Mouse (Mus musculus) brain, embryonic 18.5 days (tissue): ENCODE measurements around the gene Arsb.
"Not testable (repeated sequence)": the region's sequence is repeated elsewhere in the genome, so short reads cannot be mapped to it uniquely, and the experiment has no call there.

Experiments used
- DNase-seq: peaks from one replicate; pipeline ENCODE4 v3.0.0-alpha.2; 2012; ENCODE audit warnings: low read depth, low spot score

The Arsb gene

DNA sequence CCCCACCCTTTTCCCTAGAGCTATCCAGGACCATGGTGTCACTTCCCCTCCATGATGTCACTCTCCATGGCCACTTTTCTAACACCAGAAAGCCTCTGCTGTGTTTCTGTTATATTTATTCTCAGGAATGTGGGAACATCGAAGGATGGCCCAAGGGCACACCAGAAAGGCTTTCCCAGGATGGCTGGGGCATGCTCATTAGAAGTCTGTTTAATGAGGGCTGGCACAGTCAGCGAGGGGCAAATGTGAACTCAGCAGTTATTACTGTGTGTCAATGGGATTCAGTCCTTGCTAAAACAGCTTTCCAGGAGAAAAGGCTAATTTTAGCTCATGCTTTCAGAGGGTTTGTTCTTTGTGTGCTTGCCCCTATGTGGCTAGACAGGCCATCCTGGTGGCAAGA lies 213.1 kb downstream of the Arsb start:
- DNase-seq: no peak

DNA sequence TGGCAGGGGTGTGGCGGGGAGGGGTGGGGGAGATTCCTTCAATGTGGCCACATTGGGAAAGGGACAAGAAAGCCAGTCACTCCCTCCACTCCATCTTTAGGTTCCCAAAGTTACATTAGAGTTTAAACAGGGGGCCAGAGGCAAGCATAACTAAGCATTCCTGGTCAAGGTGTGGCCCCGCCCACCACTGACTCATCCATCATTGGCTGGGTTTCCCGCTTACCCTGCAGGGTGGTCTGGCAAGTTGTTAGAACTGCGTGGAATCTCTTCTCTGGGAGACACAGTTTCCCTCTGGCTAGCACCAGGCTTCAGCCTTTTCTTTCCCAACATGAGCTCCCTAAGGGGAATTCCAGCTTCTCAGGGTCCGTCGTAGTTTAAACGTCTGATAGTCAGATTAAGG lies 213.8 kb downstream of the Arsb start:
- no peak for DNase-seq

DNA sequence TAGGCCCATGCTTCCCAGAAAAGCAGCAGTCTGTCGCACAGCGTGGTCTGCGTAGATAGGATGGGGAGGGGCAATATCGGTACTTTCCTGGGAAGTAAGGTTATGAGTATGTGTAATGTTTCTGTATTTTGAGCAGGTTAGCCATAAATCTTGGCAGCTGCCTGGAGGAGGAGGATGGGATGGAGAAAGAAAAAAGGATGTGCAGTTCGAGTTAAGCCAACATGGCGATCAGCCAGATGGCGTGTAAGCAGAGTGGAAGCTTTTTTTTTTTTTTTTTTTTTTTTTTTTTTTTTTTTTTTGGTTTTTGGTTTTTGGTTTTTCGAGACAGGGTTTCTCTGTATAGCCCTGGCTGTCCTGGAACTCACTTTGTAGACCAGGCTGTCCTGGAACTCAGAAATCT lies 214.3 kb downstream of the Arsb start:
- DNase-seq: not testable (repeated sequence)

DNA sequence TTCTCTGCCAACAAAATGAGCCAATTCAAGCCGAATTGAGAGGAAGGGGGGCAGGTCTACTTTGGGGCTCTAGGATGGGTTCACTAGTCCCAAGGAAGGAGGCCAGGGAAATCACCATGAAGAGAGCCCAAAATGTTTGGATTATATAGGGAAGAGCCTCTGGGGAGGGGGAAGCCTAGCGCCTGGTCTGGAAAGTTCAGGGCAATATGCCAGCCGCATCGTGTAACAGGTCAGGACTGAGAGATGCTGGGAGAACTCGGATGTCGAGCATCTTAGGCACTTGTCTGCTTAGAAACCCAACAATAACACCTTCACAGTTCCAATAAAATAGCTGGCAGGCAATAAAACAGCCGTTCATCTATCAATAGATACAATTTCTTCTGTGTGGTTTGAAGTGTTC lies 216.2 kb downstream of the Arsb start:
- no peak for DNase-seq

DNA sequence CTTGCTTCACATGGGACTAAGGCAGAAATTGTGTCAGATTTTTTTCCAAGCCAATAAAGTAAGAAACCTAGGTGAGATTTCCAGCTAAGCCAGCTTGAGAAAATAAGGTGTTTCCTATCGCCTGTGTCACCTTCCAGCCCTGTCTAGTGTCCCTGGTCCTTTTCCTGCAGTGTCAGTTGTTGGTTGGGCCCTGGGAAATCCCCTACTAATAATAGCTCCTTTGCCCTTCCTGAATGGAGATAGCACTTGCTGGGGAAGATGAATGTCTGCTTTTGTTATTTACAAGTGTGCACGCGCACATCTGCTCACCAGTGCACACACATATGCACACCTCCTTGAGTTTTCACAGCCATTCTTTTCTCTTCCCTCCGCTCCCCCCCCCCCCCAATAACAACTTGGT lies 217.8 kb downstream of the Arsb start:
- no peak for DNase-seq

DNA sequence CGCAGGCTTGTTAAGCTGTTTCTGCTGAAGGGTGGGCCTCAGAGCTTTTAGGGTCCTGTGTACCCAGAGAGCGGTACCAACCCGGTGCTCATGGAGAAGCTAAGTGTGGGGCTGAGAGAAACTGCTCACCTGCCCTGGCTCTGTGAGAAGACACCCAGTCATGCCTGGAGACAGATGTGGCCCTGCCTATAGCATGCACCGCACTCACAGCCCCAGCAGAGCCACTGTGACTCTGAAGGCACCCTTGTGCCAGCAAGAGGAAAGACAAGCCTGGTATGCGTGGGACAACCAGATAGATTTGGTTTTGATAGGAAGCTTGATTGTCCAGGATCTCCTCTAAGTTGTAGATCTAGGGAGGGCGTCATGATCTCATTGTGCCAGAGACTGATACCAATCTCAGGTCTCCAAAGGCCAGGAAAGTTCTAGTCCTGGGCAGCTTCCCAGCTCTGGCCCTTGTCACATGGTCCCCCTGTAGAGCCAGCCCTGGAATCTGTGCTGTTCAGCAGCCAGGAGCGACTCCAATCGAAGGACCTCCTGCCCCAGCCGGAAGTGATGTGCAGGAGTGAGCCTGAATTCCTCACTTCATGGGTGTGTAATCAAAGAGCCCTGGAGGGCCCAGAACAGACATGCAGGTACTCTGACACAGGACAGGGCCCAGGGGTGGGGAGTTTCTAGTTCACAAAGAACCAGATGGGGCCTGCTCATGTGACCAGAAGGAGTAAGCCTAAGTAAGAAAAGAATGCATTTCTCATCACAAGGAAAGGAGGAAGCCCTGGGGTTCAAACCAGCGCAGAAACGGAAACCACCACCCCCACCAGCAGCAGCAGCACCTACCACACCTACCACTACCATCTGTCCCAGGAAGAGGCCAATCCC lies 218.5 kb downstream of the Arsb start:
- no peak for DNase-seq

DNA sequence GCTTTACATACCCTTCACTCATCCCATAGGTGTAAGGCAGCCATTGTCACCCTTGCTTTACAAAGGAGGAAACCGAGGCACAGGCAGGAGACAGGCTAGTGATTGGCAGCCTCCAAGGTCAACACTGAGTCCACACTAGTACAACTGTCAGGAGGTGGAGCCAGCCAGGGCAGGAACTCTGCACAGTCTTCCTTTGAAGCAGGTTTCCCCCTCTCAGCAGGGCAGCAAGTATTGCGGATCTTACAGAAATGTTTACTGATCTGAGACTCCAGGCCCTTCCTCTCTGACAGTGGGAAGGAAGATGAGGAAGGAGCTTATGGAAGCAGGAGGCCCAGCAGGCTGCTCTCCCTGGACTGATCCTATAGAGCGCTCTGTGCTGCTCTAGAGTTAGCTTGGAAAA lies 219.4 kb downstream of the Arsb start:
- no peak for DNase-seq

DNA sequence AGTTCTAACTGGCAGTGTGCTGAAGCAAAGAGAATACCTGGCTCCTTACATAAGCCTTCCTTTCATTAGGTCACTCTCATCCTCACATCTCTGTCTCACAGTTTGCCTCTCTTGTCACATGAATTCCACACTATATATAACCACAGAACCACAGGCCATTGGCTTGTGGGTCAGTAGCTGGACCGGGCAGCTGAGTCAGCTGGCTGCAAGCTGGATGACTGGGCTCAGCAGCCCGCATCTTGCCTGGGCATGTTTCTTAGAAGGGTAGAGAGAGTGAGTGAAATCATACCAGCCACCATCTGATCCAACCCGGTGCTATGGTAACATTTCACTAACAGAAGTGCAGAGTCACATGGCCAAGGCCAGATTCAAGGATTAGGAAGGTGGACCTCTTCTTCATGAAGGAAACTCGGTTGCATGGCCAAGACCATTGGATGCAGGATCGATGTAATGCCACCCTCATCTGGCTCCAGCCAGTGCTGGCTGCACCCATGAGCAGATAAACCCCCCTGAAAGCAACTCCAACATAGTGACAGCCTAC lies 221.0 kb downstream of the Arsb start:
- no peak for DNase-seq
